Mouse (Mus musculus) layer of hippocampus, adult 9-11 months (tissue): ENCODE data around the gene Ppp2r5a.

Experiments
- DNase-seq: peaks from one replicate; pipeline ENCODE4 v3.0.0; 2022

Gene Ppp2r5a

DNA sequence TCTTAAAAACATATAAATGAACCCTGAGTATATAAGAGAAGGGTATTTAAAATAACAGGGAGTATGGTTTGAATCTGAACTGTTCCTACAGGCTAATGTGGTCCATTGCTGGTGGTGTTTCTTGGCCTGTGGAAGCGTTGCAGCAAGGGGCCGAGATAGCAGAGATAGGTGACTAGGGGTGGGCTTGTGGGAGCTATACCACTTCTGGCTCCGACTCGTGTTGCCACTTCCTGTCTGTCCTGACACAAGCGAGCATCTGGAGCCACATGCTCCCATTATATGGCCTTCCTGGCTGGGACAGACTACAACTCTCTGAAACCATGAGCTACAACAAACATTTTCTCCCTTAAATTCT is 27.5 kb downstream of the Ppp2r5a start:
- DNase-seq: no peak

DNA sequence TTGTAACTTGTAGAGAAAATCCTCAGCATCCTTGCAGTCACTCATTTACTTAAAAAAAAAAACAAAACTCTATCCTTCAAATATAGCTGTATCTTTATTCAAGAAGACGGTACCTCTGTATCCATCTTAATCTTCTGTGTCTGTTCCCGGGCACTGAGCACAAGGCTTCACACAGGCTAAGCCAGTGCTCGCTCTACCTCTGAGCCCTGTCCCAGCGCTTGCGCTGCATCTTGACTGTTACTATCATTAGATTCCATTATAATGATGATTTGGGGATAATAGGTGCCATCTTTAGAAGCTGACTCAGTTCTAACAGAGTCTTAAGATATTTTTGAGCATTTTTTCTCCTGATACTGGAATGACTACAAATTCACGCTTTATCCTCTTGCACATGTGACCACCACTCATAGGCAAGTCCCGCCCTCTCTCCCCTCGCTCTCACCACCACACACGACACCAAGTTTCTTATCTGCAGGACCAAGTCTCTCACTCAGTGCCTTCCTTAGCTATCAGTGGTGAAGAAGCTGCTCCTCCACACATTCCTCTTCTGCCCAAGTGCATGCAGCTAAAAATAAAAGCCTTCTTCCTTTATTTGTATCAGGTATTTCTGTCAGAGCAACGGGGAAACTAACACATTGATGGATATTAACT is 28.0 kb downstream of the Ppp2r5a start:
- DNase-seq: no peak

DNA sequence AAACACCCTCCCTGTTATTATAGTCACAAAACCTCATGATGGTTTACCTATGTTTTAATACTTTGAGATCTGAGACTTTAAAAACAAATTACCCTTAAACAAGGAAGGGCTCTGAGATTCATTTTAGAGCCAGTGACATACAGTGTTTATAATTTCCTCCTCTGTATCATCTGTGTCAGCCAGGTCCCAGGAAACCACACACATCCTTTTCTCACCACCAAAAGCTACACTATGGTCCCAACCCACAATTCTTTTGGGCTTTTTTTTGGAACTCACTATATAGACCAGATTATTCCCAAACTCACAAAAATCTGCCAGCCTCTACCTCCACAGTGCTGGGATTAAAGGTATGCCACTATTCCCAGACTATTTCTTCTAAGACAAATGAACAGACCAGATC is 33.9 kb downstream of the Ppp2r5a start:
- DNase-seq: no peak

DNA sequence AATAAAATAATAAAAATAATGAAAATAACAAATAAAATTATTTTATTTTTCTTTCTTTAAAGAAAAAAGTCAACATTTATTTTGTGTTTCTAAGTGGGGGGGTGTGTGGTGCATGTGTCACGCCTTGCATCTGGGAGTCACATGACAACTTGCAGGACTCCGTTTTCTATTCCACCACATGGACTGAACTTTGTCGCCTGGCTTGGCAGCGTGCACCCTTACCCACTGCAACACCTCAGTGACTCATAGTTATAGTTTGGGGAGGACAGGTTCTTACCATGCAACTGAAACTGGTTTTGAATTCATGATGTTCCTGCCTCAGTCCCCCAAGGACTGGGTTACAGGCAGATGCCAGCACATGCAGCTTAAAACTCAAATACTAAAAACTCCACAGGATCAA is 34.9 kb downstream of the Ppp2r5a start:
- DNase-seq: no peak

DNA sequence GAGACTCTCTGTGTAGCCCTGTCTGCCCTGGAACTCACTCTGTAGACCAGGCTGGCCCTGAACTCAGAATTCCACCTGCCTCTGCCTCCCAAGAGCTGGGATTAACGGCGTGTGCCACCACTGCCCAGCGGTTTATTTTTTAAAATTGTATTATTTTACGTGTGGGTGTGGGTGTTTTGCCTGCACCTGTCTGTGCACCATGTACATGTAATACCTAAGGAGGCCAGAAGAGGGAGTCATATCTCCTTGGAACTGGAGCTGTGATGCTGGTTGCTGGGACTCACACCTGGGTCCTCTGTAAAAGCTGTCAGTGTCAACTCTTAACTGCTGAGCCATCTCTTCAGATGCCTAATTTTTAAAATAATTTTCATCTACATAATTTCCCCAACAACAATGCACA is 38.6 kb downstream of the Ppp2r5a start:
- no peak for DNase-seq

DNA sequence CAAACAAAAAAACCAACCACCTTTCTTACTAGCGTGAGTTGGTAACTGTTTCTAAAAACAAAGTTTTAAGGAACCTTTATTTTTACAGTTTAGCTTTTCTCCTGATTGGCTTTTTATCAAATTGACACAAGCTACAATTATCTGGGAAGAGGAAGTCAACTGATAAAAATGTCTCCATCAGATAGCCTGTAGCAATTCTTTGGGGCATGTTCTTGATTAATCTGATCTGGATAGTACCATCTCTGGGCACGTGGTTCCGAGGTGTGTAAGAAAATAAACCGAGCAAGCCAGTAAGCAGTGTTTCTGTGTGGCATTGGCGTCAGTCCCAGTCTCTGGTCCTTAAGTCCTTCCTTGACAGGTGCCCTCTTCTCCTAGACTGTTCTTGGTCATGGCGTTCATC is 40.7 kb downstream of the Ppp2r5a start:
- no peak for DNase-seq

DNA sequence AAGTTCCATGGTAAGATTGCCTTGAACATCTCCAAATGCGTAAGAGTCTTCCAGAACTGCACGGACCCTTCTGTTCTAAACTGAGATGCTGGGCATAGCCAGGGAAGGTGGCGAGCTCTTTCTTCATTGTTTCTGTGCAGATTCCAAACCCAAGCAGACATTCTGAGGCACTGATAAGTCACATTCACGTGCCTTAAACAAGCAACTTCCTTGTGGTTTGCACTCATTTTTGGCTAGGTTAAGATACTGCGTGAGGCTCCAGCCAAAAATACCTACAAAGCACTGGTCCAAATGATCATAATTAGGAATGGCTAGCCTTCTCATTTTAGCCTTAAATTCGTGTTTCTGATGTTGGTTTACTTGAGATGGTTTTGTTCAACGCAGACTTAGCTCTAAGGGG is 43.6 kb downstream of the Ppp2r5a start:
- no peak for DNase-seq

DNA sequence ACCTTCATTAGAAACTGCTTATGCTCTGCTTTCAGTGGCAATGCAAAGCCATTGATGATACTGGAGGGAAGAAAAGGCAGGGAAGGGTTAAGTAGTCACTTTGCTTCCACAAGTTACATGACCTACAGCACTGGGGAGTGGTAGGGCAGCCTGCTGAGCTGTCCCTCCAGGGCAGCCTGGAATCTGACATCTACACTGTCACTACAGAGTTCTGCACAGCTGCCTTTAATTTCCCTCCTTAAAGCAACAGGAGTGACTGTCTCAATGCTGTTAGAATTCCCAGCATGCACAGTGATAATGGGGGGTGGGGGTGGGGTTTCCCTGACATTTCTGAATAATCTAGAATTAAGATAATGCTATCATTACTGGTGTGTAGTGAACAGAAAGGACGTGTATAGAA is 46.1 kb downstream of the Ppp2r5a start:
- DNase-seq: no peak

DNA sequence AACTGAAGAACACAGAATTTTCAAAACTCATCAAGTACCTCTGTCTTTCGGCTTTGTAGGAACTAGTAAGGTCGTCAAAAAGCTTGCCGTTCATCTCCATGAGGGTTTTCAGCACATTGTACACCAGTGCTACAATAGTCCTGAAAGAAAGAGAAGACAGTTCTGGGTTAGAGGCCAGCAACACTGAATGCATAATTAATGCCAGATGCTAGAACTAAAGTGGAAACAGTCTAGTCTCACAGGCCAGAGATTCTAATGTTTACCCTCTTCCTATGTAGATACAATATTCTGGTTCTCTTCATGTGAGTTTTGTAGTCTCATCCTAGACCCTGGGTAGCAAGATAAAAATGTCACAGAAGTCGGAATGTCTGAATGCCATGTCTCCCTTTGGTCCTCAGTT is 49.2 kb downstream of the Ppp2r5a start:
- DNase-seq: no peak

DNA sequence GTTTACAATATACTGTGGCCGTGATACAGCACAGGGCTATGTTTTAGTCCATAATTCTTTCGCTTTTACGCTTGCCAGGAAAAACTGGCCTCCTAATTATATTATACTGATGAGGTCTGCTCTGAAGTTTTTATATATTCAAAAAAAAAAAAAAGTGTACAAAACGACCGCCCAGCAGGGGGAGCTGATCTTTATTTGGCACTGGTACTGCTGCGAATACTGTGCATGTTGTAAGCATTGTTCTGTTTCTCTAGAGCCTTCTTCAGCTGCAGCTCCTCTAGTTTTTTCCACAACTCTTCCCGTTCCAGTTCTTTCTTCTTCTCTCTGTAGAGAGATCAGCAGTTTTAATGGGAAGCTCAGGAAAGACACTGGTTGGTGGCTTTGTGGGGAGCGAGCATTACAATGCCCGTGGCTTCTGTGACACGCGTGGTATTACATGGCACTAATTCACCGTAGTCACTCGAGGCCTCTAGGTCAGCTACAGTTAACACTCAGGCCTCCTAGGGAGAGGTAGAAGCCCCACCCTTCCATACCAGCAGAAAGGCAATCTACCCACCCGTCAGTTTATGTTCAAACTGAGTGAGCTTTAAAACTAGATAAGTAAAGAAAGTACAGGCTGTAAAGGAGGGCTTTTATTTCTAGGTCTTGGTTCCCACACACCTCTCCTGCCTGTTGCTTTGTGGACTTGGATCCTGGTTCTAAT is 50.1 kb downstream of the Ppp2r5a start:
- no peak for DNase-seq

DNA sequence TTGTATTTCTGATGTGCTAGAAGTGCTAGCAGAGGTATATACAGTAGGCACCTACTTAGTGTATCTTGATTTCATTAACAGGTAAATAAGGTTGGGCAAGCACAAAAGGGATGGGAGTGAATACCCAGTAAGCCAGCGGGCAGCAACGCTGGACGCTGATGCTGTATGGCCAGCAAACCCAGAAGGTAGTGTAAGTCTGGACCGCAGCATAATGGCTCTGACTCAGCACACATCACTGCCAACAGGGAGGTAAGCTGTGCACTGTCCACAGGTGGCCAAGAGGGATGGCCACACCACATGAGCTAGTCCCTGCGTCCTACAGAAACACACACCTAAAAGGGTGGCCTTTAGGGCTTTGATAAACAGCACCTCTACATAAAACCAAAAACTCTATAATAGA is 52.7 kb downstream of the Ppp2r5a start:
- DNase-seq: no peak

DNA sequence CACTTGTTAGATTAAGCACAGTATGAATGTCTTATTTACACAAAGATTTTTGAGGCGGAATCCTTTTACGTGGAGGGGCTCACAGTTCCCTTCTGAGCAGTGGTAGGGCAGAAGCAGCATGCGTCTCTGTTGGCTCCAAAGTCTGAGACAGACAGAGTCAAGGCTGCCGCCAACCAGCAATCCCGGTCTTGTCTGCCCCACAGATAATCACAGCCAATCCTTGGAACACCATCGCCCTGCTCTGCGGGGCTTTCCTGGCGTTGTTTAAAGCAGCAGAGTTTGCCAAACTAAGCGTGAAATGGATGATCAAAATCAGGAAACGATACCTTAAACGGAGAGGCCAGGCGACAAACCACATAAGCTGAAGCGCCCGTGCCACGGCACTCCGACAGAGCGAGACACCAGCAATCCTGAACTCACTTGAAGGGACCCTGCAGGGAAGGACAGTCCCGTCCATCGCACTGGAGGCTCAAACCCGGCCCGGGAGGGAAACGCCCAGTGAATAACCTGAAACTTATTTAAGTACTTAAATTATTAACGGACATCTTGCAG is 53.5 kb downstream of the Ppp2r5a start:
- no peak for DNase-seq

DNA sequence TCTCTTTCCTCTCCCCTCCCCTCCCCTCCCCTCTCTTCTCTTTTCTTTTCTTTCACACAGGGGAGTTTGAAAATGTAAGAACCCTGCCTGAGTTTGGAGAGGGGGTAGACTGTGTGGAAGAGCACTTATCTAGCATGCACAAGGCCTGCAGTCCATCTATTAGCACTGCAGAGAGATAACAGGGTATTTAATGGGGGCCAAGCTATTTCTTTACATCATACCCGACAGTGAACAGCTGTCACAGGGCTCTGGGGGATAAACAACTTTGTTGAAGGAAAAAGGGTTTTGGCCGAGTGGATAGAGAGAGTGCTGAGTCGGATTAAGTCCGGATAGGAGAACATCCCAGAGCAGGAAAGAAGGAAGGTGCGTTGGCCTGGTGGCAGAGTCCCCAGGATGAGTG is 54.1 kb downstream of the Ppp2r5a start:
- no peak for DNase-seq

DNA sequence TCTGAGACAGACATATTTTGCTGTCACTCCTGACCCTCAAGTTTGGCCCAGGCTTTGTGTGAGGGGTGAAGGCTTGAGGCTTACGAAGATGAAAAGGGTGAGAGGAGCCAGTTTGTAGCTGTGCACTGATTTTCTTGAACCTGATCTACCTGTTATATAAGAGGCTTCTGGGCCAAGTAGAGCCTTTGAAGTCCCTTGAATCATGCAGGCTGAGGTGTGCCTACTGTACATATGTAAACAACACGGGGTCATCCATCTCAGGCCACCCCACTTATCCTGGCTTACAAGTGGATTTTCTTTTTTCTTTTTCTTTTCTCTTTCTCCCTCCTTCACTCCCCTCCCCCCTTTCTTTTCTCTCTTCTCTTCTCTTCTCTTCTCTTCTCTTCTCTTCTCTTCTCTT is 54.5 kb downstream of the Ppp2r5a start:
- no peak for DNase-seq

DNA sequence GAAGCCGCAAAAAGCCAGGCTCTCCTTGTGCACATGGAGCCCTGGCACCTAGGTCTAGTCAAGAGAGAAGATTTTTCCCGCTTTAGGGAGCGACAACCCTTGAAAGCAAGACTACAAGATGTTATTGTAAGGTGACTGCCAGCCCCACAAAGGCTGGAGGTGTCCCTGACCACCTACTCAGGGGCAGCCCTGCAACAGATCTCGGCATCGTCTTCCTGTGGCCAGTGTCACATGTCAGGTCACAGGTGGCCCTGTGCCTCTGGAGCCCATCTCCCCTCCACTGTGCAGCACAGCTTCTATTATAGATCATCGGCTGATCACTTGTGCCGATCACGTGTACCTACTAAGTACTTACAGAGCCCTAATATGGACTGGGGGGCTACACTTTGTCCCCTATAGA is 55.5 kb downstream of the Ppp2r5a start:
- DNase-seq: no peak

DNA sequence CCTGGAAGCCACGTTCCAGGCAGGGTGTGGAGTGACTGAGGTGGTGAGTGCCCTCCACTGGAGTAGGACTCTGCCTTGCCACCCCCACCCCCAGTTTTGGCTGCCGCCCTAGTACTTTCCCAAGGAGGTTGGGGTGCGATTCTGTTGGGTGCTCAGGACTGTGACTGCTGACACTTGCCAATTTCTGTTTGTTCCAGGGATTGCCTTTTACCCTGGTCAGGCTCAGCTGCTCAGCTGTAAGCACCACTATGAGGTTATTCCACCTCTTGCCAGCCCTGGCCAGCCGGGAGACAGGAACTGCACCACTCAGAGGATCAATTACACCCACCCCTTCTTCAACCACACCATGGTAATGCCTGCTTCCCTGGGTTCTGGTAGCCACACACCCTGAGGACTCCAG is 62.5 kb downstream of the Ppp2r5a start:
- DNase-seq: no peak

DNA sequence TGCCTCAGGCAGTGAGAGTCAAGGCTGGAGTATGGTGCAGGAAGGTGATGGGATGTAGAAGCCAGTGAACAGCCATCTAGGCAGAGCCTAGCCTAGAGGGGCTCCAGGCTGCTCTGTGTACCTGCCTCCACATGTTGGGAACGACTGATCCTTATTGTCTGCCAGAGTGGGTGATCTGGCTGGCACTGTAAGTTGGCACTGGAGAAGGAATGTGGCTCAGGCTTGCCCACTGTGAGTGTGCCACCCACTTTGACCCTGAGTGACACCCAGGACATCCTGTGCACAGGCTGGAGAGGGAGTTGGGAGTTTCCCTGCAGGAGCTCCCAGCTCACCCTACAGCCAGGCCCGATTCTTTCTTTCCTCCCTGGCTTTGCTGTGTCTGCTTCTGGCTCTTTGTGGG is 63.2 kb downstream of the Ppp2r5a start:
- no peak for DNase-seq

DNA sequence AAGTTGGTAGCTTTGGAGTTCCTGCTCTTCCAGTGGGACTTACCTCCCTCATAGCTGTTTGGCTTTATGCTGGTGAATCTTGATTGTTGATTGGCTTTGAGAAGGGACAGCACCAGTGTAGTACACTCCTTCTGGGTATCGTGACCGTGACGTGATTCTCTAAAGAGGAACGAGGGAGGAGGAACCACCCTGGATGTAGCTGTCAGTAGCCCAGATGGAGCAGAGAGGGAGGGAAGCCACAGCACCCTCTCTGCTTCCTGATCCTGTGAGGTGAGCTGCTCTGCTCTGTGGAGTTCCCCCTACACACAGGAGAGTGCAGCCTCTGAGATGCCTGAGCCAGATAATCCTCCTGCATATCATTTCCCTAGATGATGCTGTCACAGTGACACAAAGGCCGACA is 68.6 kb downstream of the Ppp2r5a start:
- no peak for DNase-seq

DNA sequence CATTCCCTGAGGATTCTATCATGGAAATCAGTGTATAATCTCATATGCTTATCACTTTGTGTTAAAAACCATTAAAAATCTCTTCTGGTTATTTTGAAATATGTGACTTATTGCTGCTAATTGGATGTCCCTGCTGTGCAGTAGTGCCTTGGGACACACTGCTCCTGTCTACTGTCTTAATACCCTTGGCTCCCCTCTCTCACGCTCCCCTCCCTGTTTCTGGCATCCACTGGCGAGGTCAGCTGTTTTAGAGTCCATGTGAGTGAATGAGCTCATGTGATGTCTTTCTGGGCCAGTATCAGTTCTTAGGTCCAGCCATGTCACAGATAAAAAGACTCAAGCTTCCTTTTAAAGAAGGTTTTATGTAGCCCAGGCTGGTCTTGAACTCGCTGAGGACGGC is 72.7 kb downstream of the Ppp2r5a start:
- DNase-seq: no peak

DNA sequence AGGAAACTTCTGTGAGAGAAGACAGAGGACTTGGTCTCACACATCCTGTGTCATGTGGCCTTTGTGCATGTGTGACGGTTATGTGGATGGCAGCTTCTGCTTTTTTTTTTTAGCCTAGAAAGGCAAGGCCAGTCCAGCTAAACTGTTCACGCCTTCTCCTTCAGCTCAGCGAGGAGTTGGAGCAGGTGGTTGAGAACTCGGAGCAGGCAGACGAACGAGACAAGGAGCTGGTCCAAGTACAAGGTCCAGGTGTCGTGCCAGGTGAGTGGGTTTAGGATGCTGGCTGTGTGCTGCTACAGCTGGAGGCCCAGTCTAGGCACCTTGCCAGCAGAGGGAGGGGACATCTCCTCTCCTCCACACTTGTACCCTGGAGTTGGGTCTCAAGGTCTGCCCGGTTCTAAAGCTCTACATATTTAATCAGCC is 75.0 kb downstream of the Ppp2r5a start:
- DNase-seq: peak; percentile 51

DNA sequence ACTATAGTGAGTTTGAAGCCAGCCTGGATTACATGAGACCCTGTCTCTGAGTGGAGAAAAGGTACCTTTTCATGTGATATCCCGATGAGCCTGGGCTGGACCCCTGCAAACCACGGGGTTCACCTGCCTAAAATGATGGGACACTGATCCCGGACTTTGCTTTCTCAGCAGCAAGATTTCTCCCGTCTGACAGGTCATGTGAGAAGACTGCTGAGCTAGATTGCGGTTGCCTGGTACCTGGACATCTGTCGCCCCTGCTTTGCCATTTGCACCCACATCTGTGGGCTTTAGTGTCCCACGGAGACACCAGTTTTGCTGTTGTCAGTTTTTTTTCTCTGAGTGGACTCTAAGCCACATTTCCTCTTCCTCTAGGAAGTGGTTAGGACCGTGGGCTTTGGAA is 75.8 kb downstream of the Ppp2r5a start:
- DNase-seq: no peak

DNA sequence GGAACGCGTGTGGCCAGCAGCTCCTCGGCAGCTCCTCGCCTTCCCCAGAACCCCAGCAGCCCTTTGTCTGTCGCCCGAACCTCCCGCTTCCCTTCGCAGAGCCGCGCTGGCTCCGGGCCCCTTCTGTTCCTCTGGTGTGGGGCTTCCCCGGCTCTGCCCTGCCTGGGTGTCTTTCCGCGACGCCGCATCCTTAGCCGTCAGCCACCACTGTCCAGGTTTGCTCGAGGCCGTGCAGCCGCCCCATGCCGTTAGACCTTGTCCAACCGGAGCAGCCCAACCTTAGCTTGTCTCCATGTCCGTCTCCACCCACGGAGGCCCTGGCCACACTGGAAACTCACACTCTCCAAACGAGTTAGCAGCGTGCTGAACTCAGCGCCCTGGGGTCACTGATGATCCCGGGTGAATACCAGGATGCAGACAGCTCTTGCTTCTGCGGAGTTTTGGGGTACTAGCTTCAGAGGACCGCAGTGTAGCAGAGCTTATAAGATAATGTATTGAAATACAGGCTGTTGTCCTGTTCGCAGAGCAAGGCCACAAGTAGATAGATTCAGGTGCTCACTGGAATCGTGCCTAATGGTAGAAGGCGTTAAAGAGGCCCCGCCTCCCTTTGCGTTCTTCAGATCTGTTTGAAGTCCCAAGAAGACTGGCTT is 76.7 kb downstream of the Ppp2r5a start:
- no peak for DNase-seq

DNA sequence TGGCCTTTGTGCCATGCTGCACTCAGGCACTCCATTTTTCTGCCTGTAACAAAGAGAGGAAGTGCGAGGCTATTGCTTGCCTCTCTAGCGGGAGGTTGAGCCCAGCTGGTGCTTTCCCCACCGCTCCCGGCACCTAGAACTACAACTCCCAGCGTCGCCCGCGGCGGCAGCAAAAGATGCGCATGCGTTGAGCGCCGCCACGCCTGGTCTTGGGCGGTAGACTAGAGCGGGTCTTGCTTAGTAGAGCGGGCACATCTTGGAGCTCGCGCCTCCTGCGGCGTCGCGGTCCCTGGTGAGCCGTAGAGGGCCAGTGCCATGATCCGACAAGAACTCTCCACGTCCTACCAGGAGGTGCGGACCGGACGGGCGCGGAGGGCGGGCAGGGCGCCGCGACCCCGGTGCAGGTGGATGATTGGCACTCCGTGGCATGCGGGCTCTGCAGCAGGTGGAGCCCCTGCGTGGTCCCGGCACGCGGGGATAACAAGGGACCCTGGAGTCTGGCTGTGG is 77.3 kb downstream of the Ppp2r5a start, which contains the start of gene Tmem206:
Gene Tmem206, plus strand, starts transcription at position 187 of the 507 bp plus-strand sequence.
- peak; percentile 95 for DNase-seq
